Mouse (Mus musculus): Measurements from ENCODE around the gene Hspa1a.

DNA sequence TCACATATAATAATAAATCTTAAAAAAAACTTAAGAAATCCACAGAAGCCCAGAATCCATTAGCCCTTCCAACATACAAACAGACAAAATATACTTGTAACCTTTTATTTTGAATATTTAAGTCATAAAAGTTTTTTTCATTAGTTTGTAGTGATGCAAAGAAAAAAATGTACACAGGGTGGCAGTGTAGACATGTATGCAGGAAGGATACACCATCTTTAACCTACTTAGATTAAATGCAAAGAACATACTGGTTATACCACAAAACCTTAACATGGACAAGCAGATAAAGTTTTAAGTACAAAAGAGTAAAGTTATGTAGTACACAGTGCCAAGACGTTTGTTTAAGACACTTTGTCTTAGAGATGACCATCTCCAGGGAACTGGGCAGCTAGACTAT, 15.6 kb downstream of the Hspa1a start:
- TF ChIP-seq TAL1 (IDR thresholded peaks at IDR 0.05; ENCODE audit: low read length) (no peak), GATA1 (IDR thresholded peaks at IDR 0.05; ENCODE audit: low read length) (no peak)
